Mouse (Mus musculus): ENCODE results near the gene 1700001C02Rik. TPM values are rescaled to one million over a fixed set of nuclear protein-coding genes. Genes with fewer than 3 reads are reported as not detected.
A peak's percentile ranks its signal among the peaks of the same experiment; 100 is the strongest.

The 1700001C02Rik gene
- polyA plus RNA-seq, 1 experiment from 2014 or later = not detected

DNA sequence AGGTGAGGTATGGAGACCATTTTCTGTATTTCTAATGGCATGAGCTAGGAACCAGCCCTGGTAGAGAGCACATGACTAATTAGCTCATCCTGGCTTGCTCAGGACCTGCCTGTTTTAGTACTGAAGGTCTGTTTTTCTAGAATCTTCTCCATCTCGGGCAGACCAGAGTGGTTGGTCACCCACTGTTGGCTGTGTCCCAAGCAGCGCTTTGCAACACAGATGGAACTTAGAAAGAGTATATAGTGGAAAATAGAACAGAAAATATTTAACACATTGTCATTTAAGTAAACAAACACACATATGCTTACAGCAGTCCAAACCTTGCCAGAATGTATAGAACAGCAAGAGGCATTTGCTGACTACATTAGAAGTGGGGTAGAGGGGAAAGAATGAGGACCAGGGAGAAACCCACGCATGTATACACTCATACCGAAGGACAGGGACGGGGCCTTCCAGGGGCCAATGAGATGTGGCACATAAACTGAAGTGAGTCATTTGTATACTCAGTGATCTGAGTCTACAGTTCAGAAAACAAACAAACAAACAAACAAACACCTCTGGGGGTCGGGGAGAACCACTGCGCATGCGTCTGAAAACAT is 25.4 kb upstream of the 1700001C02Rik start:
- Histone ChIP-seq H3K36me3 (ENCODE audit: control insufficient read depth, insufficient read depth) (no peaks in the 10 kb centered on the region), H3K9me3 (ENCODE audit: control insufficient read depth) (no peaks in the 10 kb centered on the region), H3K4me2 (replicated peaks; ENCODE audit: low read depth) (no peak overlapping the region), H3K27me3 (replicated peaks; ENCODE audit: control insufficient read depth, insufficient read depth, low read length) (no peaks in the 10 kb centered on the region), H3K4me1 (replicated peaks; ENCODE audit: control insufficient read depth, insufficient read depth, low read length) (no peaks in the 10 kb centered on the region), H3K27ac (ENCODE audit: low read depth, low read length) (no peak overlapping the region), H3K4me3 (ENCODE audit: low read depth, low read length) (no peak overlapping the region), H3K9ac (ENCODE audit: low read depth, low read length) (no peak overlapping the region)
- 83% methylated on average over 8 of the region's 8 CpGs for WGBS
- TF ChIP-seq CTCF (IDR thresholded peaks at IDR 0.05; ENCODE audit: low read depth) = no peak
- no peak for ATAC-seq

DNA sequence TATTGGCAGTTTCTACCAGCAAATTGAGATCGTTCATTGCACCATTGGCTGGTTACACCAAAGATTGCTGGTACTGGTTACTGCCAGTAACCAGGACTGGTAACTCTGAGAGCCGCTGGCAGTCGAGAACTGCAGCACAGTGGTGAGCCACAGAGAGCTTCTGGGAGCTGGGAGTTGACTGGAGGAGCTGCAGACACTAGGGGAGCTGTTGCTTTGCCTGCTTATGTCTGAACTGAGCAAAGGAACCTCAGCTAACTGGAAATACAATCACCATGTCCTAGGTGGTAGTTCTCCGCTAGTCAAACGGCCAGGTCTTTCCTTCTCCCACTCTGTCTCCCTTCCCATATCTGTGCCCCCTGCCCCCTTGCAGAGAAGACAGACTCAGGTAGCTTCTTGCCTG is 23.7 kb upstream of the 1700001C02Rik start:
- H3K4me2 ChIP-seq (replicated peaks; ENCODE audit: low read depth) = no peak overlapping the region
- H3K27me3 ChIP-seq (replicated peaks; ENCODE audit: control insufficient read depth, insufficient read depth, low read length) = no peaks in the 10 kb centered on the region
- no peak for ATAC-seq
- H3K4me3 ChIP-seq (ENCODE audit: low read depth, low read length) = no peak overlapping the region
- no peaks in the 10 kb centered on the region for H3K36me3 ChIP-seq (ENCODE audit: control insufficient read depth, insufficient read depth)
- H3K9me3 ChIP-seq (ENCODE audit: control insufficient read depth) = no peaks in the 10 kb centered on the region
- H3K9ac ChIP-seq (ENCODE audit: low read depth, low read length) = no peak overlapping the region
- no peaks in the 10 kb centered on the region for H3K4me1 ChIP-seq (replicated peaks; ENCODE audit: control insufficient read depth, insufficient read depth, low read length)
- H3K27ac ChIP-seq (ENCODE audit: low read depth, low read length) = no peak overlapping the region
- TF ChIP-seq CTCF (IDR thresholded peaks at IDR 0.05; ENCODE audit: low read depth) = peak; percentile 70
- 66% methylated on average over 5 of the region's 5 CpGs for WGBS

DNA sequence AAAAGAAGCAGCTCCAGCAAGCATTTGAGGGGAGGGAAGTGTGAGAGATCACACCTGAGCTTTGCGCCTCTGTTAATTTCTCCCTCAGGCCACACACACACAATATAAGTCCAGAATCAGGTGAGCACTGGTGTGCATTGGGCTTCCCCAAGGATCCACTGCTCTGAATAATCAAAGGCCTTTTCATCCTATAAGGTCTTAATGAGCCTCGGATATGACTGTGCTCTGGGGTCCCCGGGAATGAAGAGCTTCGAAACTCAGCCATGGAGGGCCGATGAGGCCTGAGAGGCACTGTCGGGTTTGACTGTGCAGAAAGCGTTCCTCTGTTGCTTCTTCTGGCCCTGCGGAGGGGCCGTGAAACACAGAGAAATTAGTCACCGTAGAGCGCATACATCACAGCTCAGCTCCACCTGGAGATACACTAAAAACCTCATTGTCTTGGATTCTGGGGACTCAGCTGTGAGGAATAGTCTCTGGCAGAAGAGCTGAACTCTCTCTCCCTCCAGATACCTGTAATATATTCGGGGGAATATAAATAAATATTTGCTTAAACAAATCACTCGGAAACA is 21.4 kb upstream of the 1700001C02Rik start:
- H3K4me3 ChIP-seq (ENCODE audit: low read depth, low read length) = no peak overlapping the region
- H3K27me3 ChIP-seq (replicated peaks; ENCODE audit: control insufficient read depth, insufficient read depth, low read length) = no peaks in the 10 kb centered on the region
- H3K27ac ChIP-seq (ENCODE audit: low read depth, low read length) = no peak overlapping the region
- H3K4me1 ChIP-seq (replicated peaks; ENCODE audit: control insufficient read depth, insufficient read depth, low read length) = no peaks in the 10 kb centered on the region
- no peak overlapping the region for H3K4me2 ChIP-seq (replicated peaks; ENCODE audit: low read depth)
- H3K9me3 ChIP-seq (ENCODE audit: control insufficient read depth) = no peaks in the 10 kb centered on the region
- no peak overlapping the region for H3K9ac ChIP-seq (ENCODE audit: low read depth, low read length)
- TF ChIP-seq CTCF (IDR thresholded peaks at IDR 0.05; ENCODE audit: low read depth) = no peak
- ATAC-seq = no peak
- whole genome bisulfite sequencing = 79% methylated on average over 13 of the region's 13 CpGs
- H3K36me3 ChIP-seq (ENCODE audit: control insufficient read depth, insufficient read depth) = no peaks in the 10 kb centered on the region

DNA sequence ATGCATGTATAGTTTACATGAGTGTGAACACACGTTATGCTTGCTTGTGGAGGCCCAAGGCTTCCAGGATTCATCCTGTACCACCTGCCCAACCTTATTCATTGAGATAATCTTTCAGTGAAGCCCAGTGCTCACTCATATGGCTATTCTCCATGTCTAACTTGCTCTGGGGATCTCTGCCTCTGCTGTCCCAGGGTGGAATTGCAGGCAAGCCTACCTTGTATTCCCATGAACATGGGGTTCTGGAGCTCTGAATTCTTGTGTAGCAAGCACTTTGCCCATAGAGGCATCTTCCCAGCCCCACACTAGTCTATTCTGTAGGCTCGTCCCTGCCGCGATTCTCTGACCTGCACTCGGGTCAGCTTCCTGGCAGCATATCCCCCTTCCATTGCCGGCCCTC is 9.8 kb upstream of the 1700001C02Rik start:
- Histone ChIP-seq H3K27me3 (replicated peaks; ENCODE audit: control insufficient read depth, insufficient read depth, low read length) (no peaks in the 10 kb centered on the region), H3K9me3 (ENCODE audit: control insufficient read depth) (no peaks in the 10 kb centered on the region), H3K27ac (ENCODE audit: low read depth, low read length) (no peak overlapping the region), H3K4me3 (ENCODE audit: low read depth, low read length) (no peak overlapping the region), H3K4me2 (replicated peaks; ENCODE audit: low read depth) (no peak overlapping the region), H3K36me3 (ENCODE audit: control insufficient read depth, insufficient read depth) (no peaks in the 10 kb centered on the region), H3K4me1 (replicated peaks; ENCODE audit: control insufficient read depth, insufficient read depth, low read length) (no peaks in the 10 kb centered on the region), H3K9ac (ENCODE audit: low read depth, low read length) (no peak overlapping the region)
- ATAC-seq = no peak
- WGBS = 46% methylated on average over 6 of the region's 6 CpGs
- peak; percentile 61 for TF ChIP-seq CTCF (IDR thresholded peaks at IDR 0.05; ENCODE audit: low read depth)

DNA sequence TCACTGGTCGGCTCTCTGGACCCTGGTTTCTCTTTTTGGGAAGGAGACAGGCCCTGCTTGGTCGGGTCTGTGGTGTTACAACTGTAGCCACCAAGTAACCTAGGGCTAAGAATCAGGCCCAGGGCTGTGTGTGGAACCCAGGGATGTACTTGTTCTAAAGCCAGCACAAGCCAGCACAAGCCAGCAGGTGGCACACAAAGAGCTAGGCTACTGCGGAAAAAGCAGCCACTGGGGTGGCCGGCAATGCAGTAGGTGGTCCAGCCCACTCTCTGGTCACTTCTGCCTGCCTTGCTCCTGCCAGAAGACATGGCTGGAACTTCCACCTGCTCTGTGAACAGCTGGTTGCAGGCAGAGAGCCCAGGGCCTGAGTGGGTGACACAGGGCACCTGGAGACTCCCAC is 5.7 kb upstream of the 1700001C02Rik start:
- peak; percentile 48 for TF ChIP-seq CTCF (IDR thresholded peaks at IDR 0.05; ENCODE audit: low read depth)
- no peaks in the 10 kb centered on the region for H3K4me1 ChIP-seq (replicated peaks; ENCODE audit: control insufficient read depth, insufficient read depth, low read length)
- H3K9ac ChIP-seq (ENCODE audit: low read depth, low read length) = no peak overlapping the region
- H3K9me3 ChIP-seq (ENCODE audit: control insufficient read depth) = no peaks in the 10 kb centered on the region
- WGBS = 47% methylated on average over 4 of the region's 4 CpGs
- no peak overlapping the region for H3K4me2 ChIP-seq (replicated peaks; ENCODE audit: low read depth)
- no peak overlapping the region for H3K4me3 ChIP-seq (ENCODE audit: low read depth, low read length)
- ATAC-seq = no peak
- peaks cover 5% of the 10 kb centered on the region for H3K27me3 ChIP-seq (replicated peaks; ENCODE audit: control insufficient read depth, insufficient read depth, low read length)
- H3K36me3 ChIP-seq (ENCODE audit: control insufficient read depth, insufficient read depth) = no peaks in the 10 kb centered on the region
- no peak overlapping the region for H3K27ac ChIP-seq (ENCODE audit: low read depth, low read length)

DNA sequence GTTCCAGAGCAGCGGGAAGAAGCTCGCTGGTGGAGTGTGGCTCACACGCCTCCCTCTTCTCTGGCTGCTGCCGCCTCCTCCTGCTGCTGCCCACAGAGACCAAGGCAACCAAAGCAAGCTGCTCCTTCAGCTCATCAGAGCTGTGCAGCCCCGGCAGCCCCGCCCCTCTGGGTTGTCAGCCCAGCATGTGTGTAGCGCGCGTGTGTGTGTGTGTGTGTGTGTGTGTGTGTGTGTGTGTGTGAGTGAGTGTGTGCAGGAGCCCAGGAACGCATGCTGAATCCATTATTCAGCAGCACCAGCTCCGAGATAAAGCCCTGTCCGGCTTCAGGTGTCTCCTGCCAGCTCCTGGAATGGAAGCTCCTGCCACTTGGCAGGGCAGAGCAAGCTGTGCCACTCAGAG is 4.0 kb upstream of the 1700001C02Rik start, which contains the start of gene Otof:
Otof (minus strand) TSS at position 112 of the 400 bp plus-strand sequence.
- no peak for ATAC-seq
- peaks cover 11% of the 10 kb centered on the region for H3K27me3 ChIP-seq (replicated peaks; ENCODE audit: control insufficient read depth, insufficient read depth, low read length)
- no peak within 1 kb of the TSS for H3K4me3 ChIP-seq (ENCODE audit: low read depth, low read length)
- no peaks in the 10 kb centered on the region for H3K9me3 ChIP-seq (ENCODE audit: control insufficient read depth)
- H3K36me3 ChIP-seq (ENCODE audit: control insufficient read depth, insufficient read depth) = no peaks in the 10 kb centered on the region
- TF ChIP-seq CTCF (IDR thresholded peaks at IDR 0.05; ENCODE audit: low read depth) = no peak
- H3K4me2 ChIP-seq (replicated peaks; ENCODE audit: low read depth) = no peak within 1 kb of the TSS
- H3K9ac ChIP-seq (ENCODE audit: low read depth, low read length) = no peak within 1 kb of the TSS
- H3K4me1 ChIP-seq (replicated peaks; ENCODE audit: control insufficient read depth, insufficient read depth, low read length) = no peaks in the 10 kb centered on the region
- WGBS = 14% methylated on average over 12 of the region's 12 CpGs
- H3K27ac ChIP-seq (ENCODE audit: low read depth, low read length) = no peak within 1 kb of the TSS

All from intestine, postnatal 0 days (tissue).